Mouse (Mus musculus) frontal cortex, adult (tissue): ENCODE results near the gene Lyzl4.

Experiments
- ATAC-seq: cut with Nextera tagmentation; 2 replicates; pipeline ENCODE4 v1.9.2; 2017; ENCODE audit warnings: mild to moderate bottlenecking, moderate library complexity, mixed read lengths; ENCODE audit not compliant: low TSS enrichment

The Lyzl4 gene

DNA sequence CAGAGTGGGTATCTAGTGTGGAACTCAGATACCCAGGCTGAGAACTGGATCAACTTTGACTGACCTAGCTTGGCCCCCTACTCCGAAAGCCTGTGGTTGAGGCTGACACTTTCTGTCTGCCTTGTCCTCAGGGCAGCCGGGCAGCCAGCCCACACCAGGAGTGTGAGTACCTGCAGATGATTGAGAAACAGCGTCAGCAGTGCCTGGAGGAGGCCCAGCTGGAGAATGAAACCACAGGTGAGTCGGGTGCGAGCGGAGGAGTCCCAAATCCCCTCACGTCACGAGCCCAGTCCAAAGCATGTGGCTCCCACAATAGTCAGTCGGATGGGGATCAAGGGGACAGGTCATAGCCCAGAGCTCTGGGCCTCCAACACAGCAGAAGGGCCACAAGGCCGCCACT, 11.8 kb upstream of the Lyzl4 start:
- no peak for ATAC-seq

DNA sequence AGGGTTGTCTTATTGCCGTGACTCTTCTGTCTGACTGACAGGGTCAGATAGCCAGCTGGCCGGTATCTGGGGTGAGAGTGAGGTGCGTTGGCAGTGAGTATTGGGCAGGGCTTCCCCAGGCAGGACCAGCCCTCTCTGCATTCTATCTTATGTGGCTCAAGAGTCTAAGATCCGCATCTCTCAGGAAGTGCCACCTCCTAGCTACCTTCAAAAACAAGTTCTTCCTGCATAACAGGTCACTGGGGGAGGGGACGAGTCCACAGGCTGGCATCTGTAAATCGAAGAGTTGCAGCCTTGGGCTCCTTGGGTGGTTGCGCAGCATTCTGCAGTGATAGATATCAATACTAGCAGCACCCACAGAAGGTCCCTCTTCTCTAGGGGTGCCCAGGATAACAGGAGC, 5.1 kb upstream of the Lyzl4 start:
- ATAC-seq, result no peak

DNA sequence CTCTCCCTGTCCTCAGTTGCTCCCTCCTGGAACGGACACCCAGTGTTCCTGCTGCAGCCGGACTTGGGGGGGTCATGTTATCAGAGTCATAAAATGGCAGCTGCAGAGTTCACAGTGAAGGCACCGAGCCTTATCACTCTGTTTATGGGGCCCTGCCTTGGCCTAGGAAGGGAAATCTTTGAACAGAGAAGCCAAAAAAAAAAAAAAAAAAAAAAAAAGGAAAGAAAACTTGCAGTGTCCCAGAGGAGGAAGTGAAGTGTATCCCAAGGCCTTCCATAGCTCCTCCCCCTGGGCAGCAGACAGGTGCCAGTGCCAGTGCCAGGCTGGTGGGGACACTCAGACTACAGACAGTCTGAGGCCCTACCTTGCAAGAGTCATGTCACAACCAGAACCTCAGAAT, 3.0 kb upstream of the Lyzl4 start:
- ATAC-seq, result no peak

DNA sequence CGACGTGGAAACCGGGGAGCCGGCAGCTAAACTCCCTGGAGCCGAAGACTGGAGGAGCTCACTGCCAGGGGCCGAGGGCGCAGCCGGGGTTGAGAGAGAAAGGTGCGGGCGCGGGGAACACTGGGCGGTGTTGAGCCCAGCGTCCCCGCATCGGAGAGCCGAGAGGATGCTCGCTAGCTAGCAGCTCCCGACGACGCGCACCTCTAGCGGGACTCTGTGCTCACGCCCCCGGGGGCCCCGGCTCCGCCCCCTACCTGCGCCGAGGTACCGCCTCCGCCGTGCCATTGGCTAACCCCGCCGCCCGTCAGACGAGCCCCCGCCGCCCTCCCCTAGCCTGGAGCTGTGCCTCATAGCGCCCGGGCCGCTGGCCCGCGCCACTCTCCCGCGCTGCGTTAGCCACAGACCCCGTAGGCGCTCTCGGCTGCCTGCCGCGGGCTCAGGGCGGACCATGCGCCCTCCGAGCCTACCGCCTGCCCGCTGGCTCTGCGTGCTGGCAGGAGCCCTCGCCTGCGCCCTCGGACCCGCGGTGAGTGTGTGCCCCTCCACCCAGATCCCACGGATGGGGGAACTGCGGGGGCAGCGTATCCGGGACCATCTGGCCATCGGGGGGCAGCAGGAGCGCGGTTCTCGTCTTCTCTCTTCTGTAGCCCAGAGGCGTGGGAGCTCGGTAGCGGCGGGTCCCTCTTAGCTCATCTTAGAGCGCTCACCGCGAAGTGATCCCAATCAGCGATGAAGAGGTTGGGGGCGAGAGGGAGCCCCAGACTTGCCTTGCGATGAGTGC, 695 bp upstream of the Lyzl4 start, which contains the start of gene Vipr1:
Gene Vipr1, plus strand, starts transcription at position 316 of the 781 bp plus-strand sequence.
- ATAC-seq, result peak; percentile 38

DNA sequence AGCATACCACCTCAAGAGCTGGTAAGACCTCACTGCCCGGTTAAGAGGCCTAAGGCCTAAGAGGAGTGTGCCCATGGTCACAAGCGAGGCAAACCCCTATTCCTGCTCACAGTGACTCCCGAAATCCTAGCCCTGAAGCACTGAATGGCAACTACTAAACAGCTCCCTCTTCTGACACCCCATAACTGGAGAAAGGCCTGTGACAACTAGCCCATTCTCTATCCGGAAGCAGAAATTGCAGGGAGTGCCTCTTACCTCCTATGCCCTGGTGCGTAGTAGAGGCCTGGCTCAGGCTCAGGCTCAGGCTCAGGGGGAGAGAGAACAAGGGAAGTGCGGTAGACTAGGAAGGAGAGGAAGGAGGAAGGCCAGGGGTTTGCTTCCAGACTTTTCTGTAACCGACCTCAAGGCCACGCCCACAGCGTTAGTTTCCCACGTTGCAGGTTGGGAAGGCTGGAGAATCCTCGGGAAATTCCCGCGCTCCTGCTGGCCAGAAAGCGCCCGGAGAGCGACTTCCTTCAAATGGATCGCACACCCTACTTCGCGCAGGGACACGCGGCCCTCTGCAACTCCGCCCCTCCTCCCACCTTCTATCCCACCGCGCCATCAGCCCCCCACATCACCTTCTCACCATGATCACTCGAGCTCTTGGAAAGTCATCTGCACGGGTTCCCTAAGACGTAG, 521 bp downstream of the Lyzl4 start:
- peak; percentile 8; the same call in 1 of the 2 replicates for ATAC-seq

DNA sequence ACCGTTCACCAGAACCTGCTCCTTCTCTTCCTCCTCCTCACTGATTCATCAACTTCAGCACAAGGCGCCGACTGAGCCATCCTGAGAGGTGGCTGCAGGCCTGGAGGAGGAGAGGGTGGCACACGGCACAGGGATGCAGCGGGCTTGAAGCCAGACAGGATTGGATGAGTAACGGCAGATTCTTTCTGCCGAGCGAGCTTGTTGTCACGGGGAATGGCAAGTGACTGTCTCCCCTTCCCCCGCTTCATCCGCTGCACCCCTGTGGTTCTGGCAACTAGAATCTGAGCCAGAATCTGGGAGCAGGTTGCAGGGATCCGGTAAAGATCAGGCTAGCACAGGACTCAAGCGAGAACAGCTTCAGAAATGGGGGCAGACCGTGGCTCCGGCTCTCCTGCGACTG, 2.1 kb downstream of the Lyzl4 start:
- peak; percentile 53 for ATAC-seq

DNA sequence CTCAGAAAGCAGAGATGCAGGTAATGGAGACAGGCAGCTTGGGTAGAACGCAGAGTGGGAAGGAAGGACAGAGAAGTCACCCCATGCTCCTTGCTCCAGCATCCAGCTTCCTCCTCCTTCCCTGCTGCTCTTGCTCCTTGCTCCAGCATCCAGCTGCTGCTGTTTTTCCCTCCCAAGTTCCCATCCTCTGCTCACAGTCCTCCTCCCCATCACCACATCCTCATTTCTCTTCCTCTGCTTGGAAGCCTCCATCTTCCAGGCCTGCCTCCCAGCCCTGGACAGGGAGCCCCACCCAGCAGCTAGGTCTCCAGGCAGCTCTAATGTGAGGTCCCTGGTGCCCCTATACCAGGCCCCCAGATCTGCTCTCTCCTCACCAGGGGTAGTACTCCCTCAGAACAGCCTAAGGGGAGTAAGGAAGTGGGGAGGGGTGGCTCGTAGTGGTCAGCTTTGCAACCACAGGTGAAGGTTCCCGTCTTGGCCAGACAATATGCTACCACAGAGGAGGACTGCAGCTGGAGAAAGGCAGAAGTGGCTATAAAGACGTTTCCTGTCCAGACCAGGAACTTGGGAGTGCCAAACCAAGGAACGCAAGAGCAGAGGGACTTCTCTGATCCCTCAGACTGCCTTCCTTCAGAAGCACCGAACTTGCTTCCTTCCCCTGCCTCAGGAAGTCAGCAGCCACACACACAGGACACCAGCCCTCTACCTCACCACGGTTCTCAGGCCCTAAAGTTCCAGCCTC, 5.9 kb downstream of the Lyzl4 start:
- ATAC-seq, result no peak

DNA sequence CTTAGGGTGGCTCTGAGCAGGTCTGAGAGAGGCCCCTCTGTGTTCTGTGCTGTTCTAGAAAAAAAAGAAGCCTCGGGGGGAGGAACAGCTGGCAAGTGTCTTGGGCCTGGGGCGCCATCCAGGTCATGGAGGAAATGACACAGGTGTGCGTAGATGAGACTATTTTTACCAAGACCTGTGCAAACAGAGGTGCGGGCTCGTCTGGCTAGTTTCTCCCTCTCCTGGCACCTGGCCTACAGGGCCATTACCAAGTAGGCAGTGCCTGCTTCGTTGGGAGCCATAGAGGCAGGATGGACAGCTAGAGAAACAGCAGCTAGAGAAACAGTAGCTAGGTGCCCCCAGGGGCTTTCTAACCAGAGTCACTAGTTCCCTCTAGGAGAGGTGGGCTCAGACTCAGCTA, 8.6 kb downstream of the Lyzl4 start:
- ATAC-seq, result no peak

DNA sequence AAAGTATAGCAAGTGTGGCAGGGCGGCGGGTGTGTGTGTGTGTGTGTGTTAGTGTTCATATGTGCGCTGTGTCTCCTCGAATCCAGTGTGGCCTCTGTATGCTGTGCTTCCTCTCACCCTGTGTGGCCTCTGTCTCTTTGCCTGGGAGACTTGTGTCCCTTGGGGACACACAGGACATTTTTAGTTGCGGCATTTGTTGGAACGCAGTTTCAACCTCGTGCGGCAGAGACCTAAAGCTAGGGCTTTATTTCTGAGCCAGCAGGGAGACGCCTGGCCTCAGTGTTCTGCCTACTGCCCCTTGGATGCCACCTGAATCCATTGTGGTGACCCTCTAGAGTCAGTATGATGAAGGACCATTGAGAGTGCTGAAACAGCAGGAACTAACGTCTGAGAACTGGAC, 9.0 kb downstream of the Lyzl4 start:
- ATAC-seq, result no peak

DNA sequence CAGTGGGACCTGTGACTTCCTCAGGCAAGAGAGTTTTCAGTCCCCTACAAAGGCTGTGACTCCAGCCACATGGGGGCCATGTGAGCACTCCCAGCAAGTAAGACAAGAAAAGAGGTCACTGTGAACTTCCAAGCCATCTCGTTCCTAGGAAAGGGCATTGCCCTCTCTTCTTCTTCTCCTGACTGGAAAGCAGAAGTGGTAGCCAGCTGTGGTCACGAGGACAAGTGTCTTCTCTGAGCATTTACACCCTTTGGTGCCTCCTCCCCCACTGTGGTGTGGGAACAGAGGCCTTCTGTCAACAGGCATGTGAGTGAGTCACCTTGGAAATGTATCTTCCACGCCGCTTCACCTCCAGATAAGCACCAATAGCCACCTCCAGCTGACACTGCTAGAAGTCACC, 9.9 kb downstream of the Lyzl4 start:
- no peak for ATAC-seq

DNA sequence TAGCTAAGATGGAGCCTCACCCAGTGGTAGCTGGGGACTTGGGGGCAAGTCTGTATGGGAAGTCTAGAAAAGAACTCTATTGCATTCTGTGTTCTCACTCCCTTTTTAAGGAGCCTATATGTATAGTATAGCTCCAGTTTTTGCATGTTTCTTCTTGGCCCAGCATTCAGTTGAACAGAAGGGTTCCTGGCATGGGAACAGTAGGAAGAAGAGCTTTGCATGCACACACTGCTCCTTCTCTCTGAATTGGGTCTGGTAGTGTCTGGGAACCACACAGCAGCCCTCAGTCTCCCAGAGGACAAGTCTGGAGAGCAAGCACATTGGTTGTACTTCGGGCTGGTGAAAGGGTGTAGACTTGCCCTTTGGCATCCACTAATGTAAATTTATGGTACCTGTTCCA, 11.3 kb downstream of the Lyzl4 start:
- ATAC-seq, result peak; percentile 74

DNA sequence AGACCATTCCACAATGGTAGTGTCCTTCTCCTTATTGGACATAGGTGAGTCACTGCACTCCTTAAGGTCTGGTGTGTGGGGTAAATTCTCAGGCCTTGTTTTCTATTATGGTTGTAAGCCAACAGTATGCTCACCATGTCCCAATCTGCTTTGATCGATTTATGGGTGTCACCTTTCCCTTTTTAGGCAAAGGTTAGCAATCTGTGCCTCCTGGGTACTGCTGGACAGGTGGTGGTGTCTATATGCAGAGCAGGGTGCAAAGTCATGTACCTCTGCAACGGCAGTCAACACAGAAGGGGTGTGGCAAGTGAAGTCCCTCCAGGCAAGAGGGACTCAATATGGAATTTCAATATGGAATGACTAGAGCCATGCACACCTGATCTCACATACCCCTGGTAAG, 17.0 kb downstream of the Lyzl4 start:
- ATAC-seq, result no peak

DNA sequence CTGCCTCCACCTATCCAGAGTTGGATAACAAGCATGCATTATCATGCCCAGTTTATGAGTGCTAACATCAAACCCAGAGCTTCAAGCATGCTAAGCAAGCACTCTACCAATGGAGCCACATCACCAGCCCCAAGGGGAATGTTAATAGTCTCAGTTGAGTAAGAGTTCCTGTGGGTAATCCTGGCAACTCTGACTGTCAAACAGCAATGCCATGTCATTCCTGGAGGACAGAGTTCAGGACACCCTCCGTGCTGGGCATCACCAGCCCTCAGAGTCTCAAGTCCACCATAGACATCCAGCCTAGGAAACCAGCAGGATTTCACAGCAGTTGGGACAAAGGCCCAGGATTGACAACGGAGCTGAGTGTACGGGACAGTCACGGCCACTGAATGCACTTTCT, 18.7 kb downstream of the Lyzl4 start:
- ATAC-seq, result no peak

DNA sequence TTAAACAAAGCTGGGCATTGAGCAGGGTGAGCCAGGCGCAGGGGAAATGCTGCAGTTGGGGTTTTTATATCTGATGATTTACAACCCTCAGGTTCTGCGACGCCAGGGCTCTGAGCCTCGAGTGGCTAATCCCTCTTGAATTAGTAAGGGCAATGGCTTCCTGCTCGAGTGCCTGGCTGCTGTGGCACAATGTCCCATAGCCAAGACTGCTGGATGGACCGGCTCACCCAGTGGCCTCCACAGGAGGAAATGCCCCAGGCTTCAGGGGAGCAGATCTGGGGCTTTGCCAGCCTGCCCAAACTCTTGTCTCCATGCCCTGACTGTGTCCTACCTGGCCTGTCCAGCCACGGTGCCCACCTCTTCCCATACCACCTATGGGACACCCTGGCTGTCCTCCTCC, 22.5 kb downstream of the Lyzl4 start:
- no peak for ATAC-seq

DNA sequence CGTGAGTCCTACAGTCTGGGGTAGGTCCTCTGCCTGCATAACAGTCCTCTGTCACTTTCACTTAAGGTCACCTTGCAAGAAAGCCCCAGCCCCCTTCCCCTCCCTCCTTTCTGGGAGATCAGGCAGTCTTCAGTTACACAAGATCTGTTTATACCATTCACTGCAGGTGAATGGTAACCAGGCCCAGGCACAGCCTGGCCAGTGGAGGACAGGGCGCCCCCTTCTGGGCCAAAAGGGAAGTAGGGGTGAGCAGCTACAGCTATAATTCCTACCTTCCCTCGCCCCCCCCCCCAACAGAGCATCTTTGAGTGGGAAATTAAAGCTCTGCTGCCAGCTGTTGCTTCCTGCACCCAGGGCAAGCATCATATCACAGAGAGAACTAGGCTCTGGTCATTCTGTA, 25.4 kb downstream of the Lyzl4 start:
- ATAC-seq, result no peak

DNA sequence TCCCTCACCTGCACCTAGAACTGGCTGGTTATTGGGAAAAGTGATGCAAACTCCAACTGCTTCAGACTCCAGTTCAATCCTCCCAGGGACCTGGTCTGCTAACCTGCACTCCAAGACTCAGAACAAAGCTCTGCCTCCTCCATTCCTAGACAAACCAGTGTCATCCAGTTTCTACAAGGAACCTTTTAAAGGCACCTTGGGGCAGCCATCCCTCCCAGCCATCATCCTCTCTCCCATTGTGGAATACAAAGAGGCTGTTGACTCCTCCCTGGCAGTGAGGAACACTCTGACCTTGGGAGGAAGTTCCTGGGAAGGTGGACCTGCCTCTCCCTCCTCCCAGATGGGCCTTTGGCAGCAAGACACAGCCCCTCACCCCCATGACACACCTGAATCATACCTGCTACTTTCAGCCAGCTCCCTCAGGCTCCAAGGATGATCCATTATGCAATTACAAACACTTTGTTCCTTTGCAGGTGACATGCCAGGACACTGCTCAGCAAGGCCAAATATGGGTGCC, 27.6 kb downstream of the Lyzl4 start:
- no peak for ATAC-seq

DNA sequence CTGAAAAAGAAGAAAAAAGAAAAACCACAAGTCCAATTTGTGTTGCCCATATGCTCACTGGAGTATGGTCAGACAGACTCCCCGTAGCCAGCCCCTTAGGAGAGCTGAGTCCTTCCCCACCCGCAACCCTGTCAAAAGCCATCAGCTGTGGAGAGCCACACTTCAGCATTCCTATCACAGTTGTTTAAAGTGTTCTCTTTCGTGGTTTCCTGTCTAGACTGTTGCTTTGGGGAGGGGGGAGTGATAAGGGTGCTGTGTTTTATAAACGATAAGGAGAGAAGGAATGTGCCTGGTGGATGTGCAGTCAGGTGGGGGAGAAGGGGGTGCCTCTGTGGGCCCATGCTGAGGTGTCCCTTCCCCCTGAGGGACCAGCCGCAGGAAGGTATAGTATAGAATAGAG, 28.7 kb downstream of the Lyzl4 start:
- no peak for ATAC-seq

DNA sequence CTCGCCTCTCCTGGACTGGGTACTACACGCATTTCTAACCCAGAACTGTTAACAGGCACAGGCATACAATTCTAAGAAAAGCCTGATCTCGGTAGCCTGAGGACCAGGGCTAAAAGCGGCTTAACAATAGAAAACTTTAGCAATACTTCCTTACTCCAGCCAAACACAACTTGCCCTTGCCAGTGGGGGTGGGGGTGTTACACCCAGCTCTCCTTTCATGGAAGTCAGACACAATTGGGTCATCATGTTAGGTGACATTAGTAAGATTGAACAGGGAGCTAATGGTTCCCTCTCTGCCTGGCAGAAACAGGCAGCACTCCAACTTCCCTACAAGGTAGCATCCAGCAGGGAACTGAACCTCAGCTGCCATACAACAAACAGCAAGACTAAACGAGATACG, 32.5 kb downstream of the Lyzl4 start:
- ATAC-seq, result no peak

DNA sequence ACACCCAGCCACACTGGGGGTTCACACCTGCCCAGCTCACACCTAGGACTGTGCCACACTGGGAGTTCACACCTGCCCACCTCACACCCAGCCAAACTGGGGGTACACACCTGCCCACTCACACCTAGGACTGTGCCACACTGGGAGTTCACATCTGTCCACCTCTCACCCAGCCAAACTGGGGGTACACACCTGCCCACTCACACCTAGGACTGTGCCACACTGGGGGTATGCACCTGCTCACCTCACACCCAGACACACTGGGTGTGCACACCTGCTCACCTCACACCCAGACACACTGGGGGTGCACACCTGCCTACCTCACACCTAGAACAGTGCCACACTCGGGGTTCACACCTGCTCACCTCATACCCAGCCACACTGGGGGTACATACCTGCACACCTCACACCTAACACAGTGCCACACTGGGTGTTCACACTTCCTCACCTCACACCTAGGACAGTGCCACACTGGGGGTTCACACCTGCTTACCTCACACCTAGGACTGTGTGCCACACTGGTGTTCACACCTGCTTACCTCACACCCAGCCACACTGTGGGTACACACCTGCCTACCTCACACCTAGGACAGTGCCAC, 35.3 kb downstream of the Lyzl4 start:
- no peak for ATAC-seq

DNA sequence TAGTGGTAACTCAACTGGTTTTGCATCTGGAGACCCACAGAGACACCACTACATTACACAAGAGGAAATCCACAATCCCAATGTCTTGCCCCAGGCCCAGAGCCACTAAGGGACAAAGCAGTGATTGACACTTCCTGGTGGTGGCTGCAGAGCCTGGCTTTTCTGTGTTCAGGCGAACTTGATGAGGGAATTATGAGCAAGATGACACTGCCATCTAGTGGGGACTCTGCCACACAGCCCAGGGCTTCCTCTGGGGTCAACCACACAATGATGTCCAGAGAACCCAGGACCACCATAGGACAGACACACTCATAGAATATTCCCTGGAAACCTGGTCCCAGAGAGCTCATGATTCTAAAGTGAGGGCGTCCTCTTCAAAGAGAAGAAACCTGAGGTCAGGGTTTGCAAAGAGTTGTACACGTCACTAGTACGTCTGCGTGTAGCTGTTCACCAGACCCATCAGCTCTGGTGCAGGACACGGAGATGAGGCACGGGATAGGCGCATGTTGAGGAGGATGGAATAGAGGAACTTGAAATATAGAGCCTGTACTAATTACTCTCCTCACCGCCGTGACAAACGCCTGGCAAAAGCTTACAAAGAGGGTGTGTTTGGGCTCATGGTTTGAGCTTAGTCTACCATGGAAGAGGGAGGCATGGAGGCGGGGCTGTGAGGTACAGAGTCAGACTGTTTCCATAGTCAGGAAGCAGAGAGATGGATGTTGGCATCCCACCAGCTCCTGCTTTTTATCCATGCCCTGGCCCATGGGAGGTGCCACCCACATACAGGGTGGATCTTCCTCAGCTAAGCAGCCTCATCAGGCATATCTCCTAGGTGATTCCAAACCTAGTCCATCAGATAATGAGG, 36.2 kb downstream of the Lyzl4 start:
- ATAC-seq, result peak; percentile 55

DNA sequence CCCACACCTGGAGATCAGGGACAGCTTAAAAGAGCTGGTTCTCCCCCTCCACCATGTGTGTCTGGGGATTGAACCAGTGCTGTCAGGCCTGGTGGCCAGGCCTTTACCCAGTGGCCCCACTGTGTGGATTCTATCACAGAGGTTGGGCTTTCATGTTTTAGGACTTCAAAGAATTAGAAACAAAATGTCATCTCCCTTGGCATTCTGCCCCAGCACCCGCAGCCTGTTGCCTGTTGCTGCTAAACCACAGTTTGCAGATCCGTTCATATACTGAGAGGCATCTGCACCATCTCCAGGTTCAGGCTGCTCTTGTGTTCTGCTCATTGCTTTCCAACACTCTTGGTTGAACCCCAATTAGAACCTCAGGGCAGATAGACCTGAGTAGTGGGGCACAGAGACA, 39.5 kb downstream of the Lyzl4 start:
- no peak for ATAC-seq
